Mouse (Mus musculus): ENCODE measurements at regions not wholly inside any gene's neighbourhood (a gene's known extent, or its start where the extent isn't known, plus 50 kb on each side); places are given as distances from the start of the nearest gene placed in this dataset.

DNA sequence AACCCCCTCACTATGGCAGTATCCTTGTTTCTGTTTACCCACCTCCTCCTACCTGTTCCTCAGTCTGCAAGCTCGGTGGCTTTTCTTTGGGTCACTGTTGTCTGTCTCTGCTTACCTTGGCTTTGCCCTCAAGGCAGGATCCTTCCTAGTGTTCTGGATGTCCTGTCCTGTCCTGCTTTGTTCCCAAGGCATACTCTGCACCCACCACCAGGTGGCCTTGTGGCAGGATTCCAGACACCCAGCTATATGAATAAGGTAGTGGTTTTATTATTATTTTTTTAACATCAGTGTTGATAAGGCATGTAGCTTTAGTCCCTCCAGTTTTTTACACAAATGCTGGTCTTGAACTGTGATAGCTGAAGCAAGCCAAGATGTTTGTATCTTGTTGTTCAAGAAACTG is 478.7 kb downstream of the 1700129C05Rik start:
- DNase-seq, result no peak

DNA sequence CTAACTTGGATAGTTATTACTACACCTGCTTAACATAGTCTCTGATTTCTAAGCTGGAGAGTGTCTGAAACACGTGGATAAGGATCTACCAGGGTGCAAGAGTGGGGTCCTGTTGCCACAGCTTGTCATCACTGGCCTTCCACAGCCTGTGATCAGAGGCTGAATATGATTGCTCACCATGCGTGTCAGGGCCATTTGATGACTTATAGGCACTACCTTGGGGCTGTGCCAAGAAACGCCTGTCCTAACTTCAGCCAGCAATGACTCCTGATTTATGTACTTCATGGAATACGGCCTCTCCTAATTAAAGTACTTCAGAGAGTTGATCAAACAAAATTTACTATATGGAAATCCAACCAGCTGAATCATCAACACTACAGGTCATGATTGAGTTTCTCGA is 480.1 kb downstream of the 1700129C05Rik start:
- no peak for DNase-seq

DNA sequence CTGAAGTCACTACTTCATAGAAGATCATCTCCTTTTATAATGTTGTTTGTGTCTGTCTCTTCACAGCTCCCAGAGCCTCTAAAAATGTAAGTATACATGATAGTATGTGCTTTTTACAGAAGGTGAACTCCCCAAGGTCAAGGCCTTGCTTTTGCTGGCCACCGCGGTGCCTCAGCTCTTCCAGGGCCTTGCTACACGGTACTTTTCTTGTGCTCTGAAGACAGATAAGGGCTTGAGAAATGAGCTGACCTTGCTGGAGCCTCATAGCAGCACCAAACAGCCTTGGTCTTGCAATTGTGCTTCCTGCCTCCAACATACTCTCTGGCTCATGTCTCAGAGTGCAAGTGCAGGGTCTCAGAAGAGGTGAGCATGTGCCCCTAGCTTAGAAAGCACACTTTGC is 481.3 kb downstream of the 1700129C05Rik start:
- DNase-seq, result no peak

DNA sequence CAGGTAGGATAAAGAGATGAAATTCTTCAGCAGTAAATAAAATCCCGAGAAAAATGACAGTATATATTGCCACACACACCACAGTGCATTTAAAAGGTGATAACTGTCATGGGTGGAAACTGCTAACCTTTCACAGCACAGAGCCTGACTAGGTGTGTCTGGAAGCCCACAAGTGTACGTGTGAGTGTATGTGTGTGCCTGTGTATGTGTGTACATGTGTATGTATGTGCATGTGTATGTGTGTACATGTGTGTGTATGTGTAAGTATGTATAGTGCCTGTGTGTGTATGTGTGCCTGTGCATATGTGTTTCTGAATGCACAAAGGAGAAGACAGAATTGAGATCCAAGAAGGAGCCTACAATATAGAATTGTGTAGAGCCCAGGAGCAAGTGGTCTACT is 485.4 kb downstream of the 1700129C05Rik start:
- no peak for DNase-seq

DNA sequence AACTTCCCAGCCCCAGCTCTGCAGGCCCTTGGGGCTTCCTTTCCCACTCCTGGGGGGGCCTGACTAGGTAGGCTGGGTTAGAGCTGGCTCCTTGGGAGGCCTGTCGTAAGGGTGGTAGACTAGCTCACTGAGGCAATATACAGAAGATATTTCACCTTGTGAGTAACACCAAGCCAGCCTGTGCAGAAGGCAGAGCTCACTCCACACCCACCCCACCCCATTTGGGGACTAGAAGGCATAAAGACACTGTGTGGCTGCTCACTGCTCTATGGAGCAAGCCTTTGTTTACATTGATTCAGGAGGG is 485.8 kb downstream of the 1700129C05Rik start:
- DNase-seq, result no peak

DNA sequence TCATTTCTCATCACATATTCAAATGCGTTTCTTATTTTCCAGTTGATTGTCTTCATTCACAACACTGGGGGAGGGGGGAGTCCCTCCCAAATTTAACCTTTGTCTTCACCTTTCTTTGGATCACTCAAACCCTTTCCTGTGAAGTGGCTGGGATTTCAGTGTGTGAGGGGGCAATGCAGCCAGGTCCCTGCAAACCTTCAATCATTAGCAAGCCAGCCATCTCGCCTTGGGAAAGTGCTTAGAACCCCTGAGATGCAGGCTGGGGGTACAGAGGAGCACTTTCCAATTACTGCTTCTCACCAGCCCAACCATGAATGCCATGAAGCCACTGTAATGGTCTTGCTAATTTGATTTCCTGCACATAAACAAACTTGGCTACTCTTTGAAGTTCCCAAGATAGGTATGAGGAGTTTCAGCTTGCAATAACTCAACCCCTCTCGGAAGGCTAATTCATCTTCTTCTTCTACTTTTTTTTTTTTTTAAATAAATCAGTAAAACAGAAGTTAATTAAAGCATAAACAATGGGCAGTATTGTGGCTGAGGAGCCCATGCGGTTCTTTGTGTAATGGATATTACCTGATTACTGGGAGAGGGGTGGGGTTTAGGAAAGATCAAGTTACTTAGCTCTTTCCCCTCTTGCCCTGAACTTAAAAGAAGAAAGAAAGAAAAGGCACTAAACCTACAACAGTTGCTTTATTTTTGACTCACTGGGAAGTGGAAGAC is 486.3 kb downstream of the 1700129C05Rik start:
- DNase-seq, result no peak

DNA sequence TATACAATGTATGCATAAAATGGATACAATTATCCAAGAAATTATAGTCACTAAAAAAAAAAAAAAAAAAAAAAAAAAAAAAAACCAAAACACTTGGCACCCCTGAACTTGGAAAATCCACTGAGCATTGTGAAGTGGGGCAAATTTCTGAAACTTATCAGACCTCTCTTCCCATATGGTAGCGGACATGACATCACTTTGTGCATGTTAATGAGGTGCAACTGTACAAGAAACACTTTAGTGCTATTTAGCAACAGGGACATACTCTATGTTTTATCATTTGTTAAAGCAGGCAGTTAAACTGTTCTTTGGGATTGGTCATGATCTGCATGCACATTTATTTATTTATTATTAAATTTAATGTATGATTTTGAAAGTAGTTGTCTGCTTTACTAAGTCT is 489.7 kb downstream of the 1700129C05Rik start:
- DNase-seq, result no peak

DNA sequence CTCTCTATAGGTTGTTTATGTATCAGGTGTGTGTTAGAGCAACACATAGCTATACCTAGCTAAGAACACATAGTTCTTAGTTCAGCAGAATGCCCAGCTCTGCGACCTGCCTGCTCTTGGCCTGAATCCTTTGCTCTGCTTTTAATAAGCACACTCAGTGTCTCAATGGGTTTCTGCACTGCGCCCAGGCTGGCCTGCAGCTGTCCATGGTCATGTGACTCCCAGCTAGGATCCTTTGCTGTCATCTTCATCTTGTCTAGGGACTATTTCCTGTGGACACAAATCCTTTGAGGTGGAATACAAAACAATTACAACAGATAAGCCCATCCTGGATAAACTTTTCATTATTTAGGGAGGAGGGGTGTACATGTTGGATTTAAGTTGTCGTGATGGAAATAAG is 490.7 kb downstream of the 1700129C05Rik start:
- no peak for DNase-seq

DNA sequence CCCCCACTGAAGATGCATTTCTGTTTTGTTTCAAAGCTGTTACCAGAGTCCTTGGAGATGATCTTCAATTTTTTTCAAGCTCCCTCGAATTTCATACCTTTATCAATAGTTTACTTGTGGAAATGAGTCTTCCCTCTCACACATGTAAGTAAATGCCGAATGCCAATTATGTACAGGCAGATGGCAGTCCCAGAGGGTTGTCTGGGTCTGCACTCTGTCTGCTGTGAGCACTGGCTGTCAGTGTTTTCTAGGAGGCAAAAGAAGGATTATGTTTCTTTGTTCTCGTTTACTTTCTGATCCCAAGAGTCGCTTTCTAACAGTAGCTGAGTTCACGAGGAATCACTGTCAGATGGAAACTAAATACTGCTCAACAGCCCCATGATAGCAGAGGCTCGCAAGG is 491.5 kb downstream of the 1700129C05Rik start:
- DNase-seq, result no peak

DNA sequence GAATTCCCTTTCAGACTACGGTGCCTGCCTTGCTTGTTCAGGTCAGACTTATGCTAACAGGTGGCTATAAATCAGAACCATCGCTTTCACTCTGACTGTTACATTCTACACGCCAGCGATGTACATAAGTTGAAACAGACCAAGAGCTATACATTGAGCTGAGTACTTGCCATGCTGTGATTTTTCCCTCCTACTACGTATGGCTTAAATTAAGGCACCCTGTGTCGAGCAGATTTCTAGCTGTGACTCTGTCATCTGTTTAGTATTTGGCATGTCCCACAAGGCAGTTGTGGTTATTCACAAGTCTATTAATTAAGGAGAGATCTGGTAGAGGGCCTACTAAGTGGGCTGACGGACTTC is 504.4 kb downstream of the 1700129C05Rik start:
- no peak for DNase-seq

DNA sequence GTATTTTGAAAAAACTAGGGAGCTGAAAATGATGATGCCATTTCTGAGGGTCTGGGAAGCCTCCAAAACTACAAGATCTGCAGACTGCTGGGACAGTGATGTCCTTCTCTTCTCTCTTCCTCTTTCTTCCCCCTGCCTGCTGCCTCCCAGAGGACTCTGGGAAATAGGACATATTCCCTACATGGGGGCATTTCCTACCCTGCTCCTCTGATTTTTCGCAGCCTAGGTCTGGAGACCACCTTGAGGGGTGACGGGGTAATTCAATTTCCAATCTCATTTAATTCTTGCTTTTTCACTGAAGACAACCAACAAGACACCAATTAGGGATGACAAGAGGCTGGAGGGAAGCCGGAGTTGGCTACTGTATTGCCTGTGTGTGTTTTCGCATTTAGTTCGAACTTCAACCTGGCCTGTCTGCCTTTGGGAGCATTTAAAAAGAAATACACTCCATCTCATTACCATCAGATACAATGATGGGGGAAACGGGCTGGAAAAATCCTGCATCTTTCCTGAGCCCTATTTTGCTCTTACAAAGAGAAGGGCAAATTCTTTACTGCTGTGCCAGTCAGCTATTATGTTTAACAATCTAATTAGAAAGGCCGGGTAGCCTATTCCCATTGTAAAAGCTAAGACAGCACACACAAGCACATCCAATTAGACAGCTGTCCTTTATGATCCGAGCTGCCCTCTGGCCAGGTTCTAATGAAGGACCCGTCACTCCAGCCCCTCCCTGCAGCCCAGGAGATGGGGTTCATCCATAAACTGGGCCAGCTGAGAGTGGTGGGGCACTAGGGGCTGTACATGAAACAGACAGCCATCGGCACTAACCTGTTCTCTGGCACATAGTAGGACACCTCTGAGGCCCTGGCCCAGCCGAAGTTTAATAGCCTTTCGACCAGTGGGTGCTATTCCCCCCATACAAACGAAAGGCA is 505.0 kb downstream of the 1700129C05Rik start:
- no peak for DNase-seq

DNA sequence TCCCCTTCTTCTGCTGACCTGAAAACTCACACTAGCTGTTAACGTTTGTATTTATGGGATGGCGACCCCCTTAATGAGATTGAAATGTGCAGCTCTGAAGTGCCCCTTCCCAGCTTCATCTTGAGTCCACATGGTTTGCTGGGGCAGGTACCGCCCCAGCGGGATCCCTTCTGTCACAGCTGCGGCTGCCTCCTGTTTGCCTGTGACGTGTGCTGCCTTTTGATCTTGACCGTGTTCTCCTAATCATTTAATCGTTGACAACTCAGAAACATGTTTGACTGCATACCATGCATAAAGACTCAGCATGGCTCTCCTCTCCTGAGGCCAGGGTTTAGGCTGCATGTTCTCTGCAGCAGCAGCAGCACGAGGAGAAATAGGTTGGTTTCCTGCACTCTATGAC is 511.5 kb downstream of the 1700129C05Rik start:
- no peak for DNase-seq

DNA sequence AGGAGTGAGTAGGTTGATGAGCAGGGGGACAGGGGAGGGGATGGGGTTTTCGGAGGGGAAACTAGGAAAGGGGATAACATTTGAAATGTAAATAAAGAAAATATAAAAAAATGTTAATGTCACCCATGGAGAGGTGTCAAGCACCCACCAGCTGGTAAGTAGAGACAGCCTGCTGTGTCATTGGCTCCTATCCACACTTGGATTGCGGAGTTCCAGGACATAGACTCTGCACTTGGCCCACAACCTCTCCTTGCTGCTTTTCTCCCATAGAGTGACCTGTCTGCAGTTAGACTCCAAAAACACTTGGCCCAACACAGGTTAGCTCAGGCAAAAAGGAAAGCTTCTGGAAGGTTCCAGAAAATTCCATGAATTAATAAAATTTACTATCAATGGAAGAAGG is 514.4 kb downstream of the 1700129C05Rik start:
- no peak for DNase-seq

DNA sequence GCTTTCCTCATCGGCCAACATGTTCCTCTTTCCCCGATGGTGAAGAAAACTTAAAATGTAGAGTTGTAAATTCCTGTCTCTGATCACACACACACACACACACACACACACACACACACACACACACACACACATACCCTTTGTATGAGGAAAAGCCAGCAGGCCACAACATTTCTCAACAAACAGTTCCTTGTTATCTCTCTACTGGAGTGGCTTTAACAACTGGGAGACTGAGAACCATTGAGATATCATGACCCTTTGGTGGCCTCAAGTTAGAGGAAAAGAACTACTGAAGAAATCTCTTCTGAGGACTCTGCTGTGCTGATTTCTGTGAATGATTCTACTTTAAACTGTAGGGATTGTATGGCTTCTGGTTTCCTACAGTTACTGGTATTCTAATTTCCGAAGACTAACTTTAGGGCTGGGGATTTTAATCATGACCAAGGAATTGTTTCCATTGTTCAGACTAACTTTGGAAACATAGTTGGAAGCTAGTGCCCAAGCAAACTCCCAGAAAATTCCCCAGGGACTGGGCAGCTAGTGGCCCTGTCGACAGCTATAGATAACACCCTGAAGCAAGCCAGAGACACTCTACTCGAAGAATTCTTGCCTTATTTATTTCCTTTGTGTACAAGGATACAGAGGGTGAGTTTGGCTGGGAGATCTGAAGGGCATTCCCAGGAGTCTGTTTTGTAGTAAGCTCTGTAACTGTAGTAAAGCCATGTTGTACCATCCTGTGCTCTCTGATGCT is 516.0 kb downstream of the 1700129C05Rik start:
- no peak for DNase-seq

DNA sequence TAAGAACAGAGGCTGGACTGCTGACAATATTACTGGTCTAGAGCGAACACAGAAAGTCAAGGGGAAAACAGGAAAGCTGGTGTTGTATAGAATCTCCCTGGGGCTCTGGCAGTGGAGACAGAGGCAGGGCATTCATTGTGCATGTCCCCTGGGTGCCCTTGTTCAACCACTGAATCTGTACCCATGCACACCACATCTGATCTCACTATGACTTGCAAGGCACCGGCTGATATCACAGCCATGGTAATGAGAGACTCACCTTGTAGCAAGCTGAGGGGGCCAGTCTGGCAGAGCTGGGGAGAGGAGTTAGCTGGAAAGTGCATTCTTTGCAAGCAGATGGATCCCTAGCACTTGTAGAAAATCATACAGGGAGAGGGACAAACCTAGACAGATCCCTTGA is 522.5 kb downstream of the 1700129C05Rik start:
- no peak for DNase-seq

DNA sequence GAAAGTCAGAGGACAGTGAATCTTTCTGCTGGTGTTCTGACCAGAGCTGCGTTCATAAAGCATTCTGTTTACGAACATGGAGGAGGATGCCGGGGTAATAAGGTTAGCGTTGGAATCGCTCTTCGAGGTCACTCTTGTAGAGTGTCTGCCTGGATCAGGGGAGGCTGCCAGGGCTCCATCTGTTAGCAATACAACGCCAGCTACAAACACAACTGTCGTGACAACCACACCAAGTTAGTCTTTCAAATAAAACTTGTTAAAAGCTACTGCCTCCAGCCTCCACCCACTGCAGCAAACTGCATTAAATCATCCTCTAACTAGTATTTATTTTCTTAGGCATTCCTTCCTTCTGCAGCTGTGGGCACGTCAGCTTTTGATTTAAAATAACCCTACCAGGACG is 525.0 kb downstream of the 1700129C05Rik start:
- DNase-seq, result no peak

DNA sequence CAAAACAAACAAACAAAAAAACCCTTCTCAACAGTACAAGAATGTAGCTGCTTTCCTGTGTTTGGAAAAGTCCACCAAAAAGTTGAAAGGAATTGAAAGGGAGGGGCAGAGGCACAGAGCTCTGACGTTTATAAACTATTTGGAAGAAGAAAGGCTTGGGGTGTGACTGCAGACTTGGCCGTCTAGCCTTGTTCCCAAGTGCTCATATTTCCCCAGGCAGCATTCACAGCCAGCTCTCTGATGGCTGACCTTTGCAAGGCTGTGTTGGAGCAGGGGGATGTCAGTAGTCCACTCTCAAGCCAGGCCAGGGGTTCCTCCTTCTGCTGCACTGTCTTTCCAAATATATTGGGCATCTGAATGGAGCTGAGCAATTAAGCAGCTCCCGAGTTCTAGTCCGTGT is 534.5 kb downstream of the 1700129C05Rik start:
- no peak for DNase-seq

DNA sequence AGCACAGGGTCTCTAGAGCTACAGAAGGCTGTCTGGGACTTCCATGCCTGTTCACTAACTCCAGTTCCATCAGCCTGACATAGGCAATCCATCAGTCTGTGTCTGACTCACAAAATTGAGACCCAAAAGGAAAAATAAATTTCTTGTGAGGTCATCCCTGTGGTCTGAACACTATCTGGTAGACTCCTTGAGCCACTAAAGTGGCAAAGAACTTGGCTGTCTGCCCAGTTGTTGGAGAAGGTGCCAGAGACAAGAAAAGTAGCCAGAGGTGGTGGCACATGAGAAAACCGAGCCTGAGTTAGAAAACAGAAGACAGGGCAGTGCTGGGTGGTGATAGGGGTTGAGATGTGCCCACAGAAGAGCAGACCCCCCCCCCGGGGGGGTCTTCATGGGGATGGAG is 535.0 kb downstream of the 1700129C05Rik start:
- no peak for DNase-seq

DNA sequence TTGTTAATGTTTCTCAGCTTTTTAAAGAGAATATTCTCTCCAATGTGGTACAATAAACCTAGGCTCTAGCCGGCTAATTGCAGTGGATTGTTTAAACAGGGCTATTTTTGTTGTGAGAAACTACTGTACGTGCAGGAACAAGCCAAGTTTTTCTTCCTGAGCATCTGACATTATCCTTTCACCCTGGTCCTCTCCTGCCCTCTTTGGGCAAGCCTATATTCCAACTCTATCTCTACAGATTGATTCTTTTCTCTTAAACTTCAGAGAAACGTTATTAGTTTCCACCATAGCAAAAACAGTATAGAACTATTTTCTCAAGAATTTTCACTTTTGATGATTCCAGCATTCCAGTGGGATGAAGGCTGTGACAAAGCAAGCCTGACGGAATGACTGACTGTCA is 535.2 kb downstream of the Fgf9 start:
- DNase-seq, result no peak

DNA sequence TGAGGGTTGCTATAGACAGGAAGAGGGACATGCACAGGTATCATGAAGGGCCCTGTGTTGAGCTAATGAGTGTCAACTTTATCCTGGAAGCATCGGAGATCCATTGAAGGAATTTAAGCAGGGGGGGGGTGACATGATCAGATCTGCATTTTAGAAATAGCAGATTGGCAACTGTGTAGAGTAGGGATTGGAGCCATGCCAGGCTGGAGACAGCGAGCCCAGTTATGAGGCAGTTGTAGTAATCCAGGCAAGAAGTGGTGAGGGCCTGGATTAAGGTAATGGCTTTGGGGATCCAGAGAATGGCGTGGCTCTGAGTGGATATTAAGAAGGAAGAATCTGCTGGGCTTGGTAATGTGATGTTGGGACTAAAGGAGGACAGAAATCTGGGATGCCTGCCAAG is 528.5 kb downstream of the Fgf9 start:
- DNase-seq, result no peak

DNA sequence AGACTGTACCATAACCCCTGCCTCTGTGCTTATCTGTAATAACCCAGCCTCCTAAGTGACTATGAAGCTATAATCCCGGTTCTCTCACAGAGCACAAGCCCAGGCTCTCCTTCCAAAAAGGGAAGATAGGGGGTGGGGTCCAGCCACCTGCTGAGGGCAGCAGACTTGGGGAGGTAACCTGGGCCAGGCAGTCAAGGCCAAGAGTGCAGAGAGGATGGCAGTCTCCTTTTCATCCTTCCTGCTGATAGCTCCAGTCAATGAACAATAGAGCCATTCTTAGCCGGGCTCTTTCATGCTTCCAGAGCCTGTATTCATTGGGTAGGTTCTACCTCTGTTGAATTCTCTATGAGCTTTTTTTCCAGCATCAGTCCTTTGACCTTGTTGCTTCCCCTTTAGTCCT is 527.5 kb downstream of the Fgf9 start:
- no peak for DNase-seq

DNA sequence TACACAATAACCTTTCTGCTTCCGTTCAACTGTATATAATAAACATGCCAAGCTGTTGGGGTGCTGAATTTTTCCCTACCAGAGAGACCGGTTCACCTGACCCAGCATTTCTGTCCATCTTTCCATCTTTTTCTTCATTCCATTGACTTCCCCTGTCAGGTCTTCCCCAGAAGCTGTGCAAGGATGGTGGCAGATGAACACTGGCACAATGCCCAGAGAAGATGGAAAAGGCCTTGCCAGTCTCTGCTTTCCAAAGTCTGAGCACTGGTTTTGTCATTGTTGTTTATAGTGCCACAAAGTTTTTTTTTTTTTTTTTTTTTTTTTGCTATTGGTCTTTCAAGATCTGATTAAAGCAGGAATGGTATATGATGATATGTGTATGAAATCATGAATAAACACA is 526.6 kb downstream of the Fgf9 start:
- no peak for DNase-seq

DNA sequence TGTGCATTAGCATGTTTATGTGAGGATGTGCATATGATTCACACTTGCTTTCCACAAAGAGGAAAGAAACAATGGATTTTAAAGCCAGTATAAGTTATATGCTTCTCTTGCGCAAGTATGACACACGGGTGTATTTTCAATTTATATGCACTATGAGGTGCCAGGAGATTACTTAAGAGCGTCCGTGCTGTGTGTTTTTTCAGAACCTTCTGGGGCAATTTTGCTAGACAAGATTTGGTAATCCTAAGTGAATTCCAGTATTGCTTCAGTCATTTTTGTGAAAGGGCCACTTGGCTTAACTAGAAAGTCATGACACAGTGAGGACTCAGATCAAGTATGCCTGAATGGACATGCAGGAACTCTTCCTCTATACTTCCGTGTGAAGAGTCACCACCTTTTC is 511.5 kb downstream of the Fgf9 start:
- DNase-seq, result no peak

DNA sequence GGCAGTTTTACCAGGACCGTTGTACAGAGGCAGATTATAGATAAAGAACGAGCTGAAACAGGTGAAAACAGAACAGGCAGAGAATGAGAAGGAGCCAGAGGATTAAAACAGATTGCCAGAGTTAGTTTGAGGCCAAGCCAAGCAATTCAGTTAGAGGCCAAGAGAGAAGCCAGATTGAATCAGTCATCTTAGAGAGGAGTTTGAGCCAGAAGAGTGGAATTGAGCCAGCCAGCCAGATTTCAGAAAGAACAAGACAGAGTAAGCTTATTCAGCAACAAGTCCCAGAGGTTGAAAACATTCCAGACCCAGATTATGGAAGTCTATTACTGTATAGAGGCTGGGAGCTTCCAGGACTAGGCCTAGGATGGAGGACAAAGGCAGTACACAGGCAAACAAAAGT is 499.7 kb downstream of the Fgf9 start:
- DNase-seq, result no peak

Measured in thymus, postnatal 14 days (tissue).